ENCODE assay signal across 9 mouse cellular contexts in genomic region chr6:124262696-124263095, GRCm38 (mm10). TPM values are rescaled to one million over a fixed set of nuclear protein-coding genes. Genes with fewer than 3 reads are reported as not detected.
DNase-seq lines count a peak whose midpoint lies in the region; ATAC-seq and TF ChIP-seq lines count a peak whose summit lies in the region.
"Had no signal": no experiment of that assay in that cellular context is flagged by ENCODE, and none has a peak within 500 bp of the region (broad histone marks: within the 10 kb centered on the region; RNA-seq: fewer than 3 reads in every experiment).

No protein-coding gene starts in this region.

- H3K27ac ChIP-seq in embryonic facial prominence, embryonic 10.5 days (replicated peaks), result peak overlapping the region; percentile 19; the same call in 1 of the 2 replicates
- no peak overlapping the region for H3K27ac ChIP-seq in heart, embryonic 11.5 days (ENCODE audit: low read depth, low read length)
- no peak overlapping the region for H3K27ac ChIP-seq in kidney, postnatal 0 days
- H3K27ac ChIP-seq in liver, embryonic 12.5 days, result no peak overlapping the region
- H3K27ac ChIP-seq in neural tube, embryonic 13.5 days (replicated peaks), result no peak overlapping the region

- no peak overlapping the region for H3K4me3 ChIP-seq in embryonic facial prominence, embryonic 10.5 days
- no peak overlapping the region for H3K4me3 ChIP-seq in heart, embryonic 11.5 days (ENCODE audit: low read depth, low read length)
- no peak overlapping the region for H3K4me3 ChIP-seq in kidney, postnatal 0 days (replicated peaks; ENCODE audit: low read depth, low read length)
- no peak overlapping the region for H3K4me3 ChIP-seq in liver, embryonic 12.5 days
- H3K4me3 ChIP-seq in neural tube, embryonic 13.5 days, result no peak overlapping the region
- H3K4me3 ChIP-seq: erythroblast, embryonic 14.5 days had no signal

- peak; percentile 82 for ATAC-seq in activated CD4-positive, CD25-positive, alpha-beta regulatory T cell, adult 4 months
- ATAC-seq in heart, embryonic 11.5 days (replicated peaks; ENCODE audit: insufficient number of reproducible peaks, low FRiP score, low TSS enrichment), result 0 out of 2 replicates have a peak, but pooled peaks have one; percentile 33
- ATAC-seq in kidney, postnatal 0 days (replicated peaks; ENCODE audit: low FRiP score, low read depth), result peak; percentile 62; the same call in 1 of the 2 replicates
- peak; percentile 52; the same call in 1 of the 2 replicates for ATAC-seq in liver, embryonic 12.5 days
- peak; percentile 70; the same call in 1 of the 2 replicates for ATAC-seq in neural tube, embryonic 13.5 days (ENCODE audit: low read depth)

- WGBS in embryonic facial prominence, embryonic 10.5 days, result 6% methylated on average over 3 of the region's 3 CpGs
- WGBS in heart, embryonic 11.5 days (ENCODE audit: insufficient replicate concordance), result 2% methylated on average over 3 of the region's 3 CpGs
- 5% methylated on average over 3 of the region's 3 CpGs for WGBS in kidney, postnatal 0 days
- 0% methylated on average over 3 of the region's 3 CpGs for WGBS in liver, embryonic 12.5 days (ENCODE audit: insufficient replicate concordance)
- WGBS in neural tube, embryonic 13.5 days, result 12% methylated on average over 3 of the region's 3 CpGs

- H3K36me3 ChIP-seq in embryonic facial prominence, embryonic 10.5 days (replicated peaks), result no peaks in the 10 kb centered on the region
- no peaks in the 10 kb centered on the region for H3K36me3 ChIP-seq in heart, embryonic 11.5 days (ENCODE audit: control insufficient read depth, insufficient read depth, low read length)
- no peaks in the 10 kb centered on the region for H3K36me3 ChIP-seq in kidney, postnatal 0 days (ENCODE audit: insufficient read depth, low read length)
- no peaks in the 10 kb centered on the region for H3K36me3 ChIP-seq in liver, embryonic 12.5 days
- no peaks in the 10 kb centered on the region for H3K36me3 ChIP-seq in neural tube, embryonic 13.5 days

- no peak overlapping the region for H3K4me2 ChIP-seq in heart, embryonic 11.5 days
- no peak overlapping the region for H3K4me2 ChIP-seq in kidney, postnatal 0 days (ENCODE audit: low read length)
- H3K4me2 ChIP-seq in liver, embryonic 12.5 days, result no peak overlapping the region
- H3K4me2 ChIP-seq in neural tube, embryonic 13.5 days, result no peak overlapping the region

- peak; percentile 87 for TF ChIP-seq CTCF in kidney, postnatal 0 days (IDR thresholded peaks at IDR 0.05; ENCODE audit: low read depth)

- no peaks in the 10 kb centered on the region for H3K27me3 ChIP-seq in embryonic facial prominence, embryonic 10.5 days (replicated peaks; ENCODE audit: low read depth, poor library complexity, severe bottlenecking)
- H3K27me3 ChIP-seq in heart, embryonic 11.5 days (ENCODE audit: control insufficient read depth, insufficient read depth, low read length), result no peaks in the 10 kb centered on the region
- H3K27me3 ChIP-seq in kidney, postnatal 0 days (ENCODE audit: insufficient read depth, low read length), result no peaks in the 10 kb centered on the region
- H3K27me3 ChIP-seq in liver, embryonic 12.5 days (replicated peaks), result no peaks in the 10 kb centered on the region
- H3K27me3 ChIP-seq in neural tube, embryonic 13.5 days, result no peaks in the 10 kb centered on the region

- no peaks in the 10 kb centered on the region for H3K4me1 ChIP-seq in embryonic facial prominence, embryonic 10.5 days
- no peaks in the 10 kb centered on the region for H3K4me1 ChIP-seq in heart, embryonic 11.5 days (ENCODE audit: control insufficient read depth, insufficient read depth, low read length)
- H3K4me1 ChIP-seq in kidney, postnatal 0 days (replicated peaks; ENCODE audit: insufficient read depth, low read length), result no peaks in the 10 kb centered on the region
- H3K4me1 ChIP-seq in liver, embryonic 12.5 days, result no peaks in the 10 kb centered on the region
- H3K4me1 ChIP-seq in neural tube, embryonic 13.5 days (replicated peaks), result no peaks in the 10 kb centered on the region

- no peaks in the 10 kb centered on the region for H3K9me3 ChIP-seq in embryonic facial prominence, embryonic 10.5 days
- no peaks in the 10 kb centered on the region for H3K9me3 ChIP-seq in heart, embryonic 11.5 days (replicated peaks; ENCODE audit: control insufficient read depth, low read length)
- H3K9me3 ChIP-seq in kidney, postnatal 0 days (replicated peaks; ENCODE audit: low read length), result no peaks in the 10 kb centered on the region
- H3K9me3 ChIP-seq in liver, embryonic 12.5 days (replicated peaks), result no peaks in the 10 kb centered on the region
- no peaks in the 10 kb centered on the region for H3K9me3 ChIP-seq in neural tube, embryonic 13.5 days

- H3K9ac ChIP-seq in heart, embryonic 11.5 days (ENCODE audit: low read depth, low read length), result no peak overlapping the region
- H3K9ac ChIP-seq in kidney, postnatal 0 days (ENCODE audit: low read depth, low read length), result no peak overlapping the region
- H3K9ac ChIP-seq in liver, embryonic 12.5 days, result no peak overlapping the region
- no peak overlapping the region for H3K9ac ChIP-seq in neural tube, embryonic 13.5 days

- DNase-seq in B cell, adult 2 months, result peak; percentile 84 to 87
- peak; percentile 72 for DNase-seq in embryonic facial prominence, embryonic 10.5 days (ENCODE audit: low spot score)
- DNase-seq in kidney, postnatal 0 days (ENCODE audit: low spot score), result peak; percentile 81
- DNase-seq in testis, postnatal 14 days (ENCODE audit: low spot score), result peak; percentile 24

RNA-seq across cellular contexts. Expression of gene Vmn2r27, which starts 31.0 kb away (rescaled TPM):
- not detected for polyA plus RNA-seq in activated CD4-positive, CD25-positive, alpha-beta regulatory T cell, adult 4 months (2017; shearing (Covaris generic))
- polyA plus RNA-seq in embryonic facial prominence, embryonic 10.5 days (2016; fragmentation: Nextera tagmentation; extraction: Ambion mirVana), result not detected in 2 replicates
- polyA plus RNA-seq in heart, embryonic 11.5 days (2014; fragmentation: Nextera tagmentation; extraction: Ambion mirVana), result not detected in 2 replicates
- polyA plus RNA-seq in kidney, postnatal 0 days (2015; fragmentation: Nextera tagmentation; extraction: Ambion mirVana), result not detected in 2 replicates
- not detected in 2 replicates for polyA plus RNA-seq in liver, embryonic 12.5 days (2016; fragmentation: Nextera tagmentation; extraction: Ambion mirVana)
- polyA plus RNA-seq in neural tube, embryonic 13.5 days (2015; fragmentation: Nextera tagmentation; extraction: Ambion mirVana), result not detected in 2 replicates
- polyA plus RNA-seq: erythroblast, embryonic 14.5 days had no signal

RNA-seq across cellular contexts. Expression of gene Cd163, which starts 41.8 kb away (rescaled TPM):
- not detected for polyA plus RNA-seq in activated CD4-positive, CD25-positive, alpha-beta regulatory T cell, adult 4 months (2017; shearing (Covaris generic))
- not detected in 2 replicates for polyA plus RNA-seq in embryonic facial prominence, embryonic 10.5 days (2016; fragmentation: Nextera tagmentation; extraction: Ambion mirVana)
- not detected in 2 replicates for polyA plus RNA-seq in heart, embryonic 11.5 days (2014; fragmentation: Nextera tagmentation; extraction: Ambion mirVana)
- 0.75 and 0.88 TPM in 2 replicates for polyA plus RNA-seq in kidney, postnatal 0 days (2015; fragmentation: Nextera tagmentation; extraction: Ambion mirVana)
- polyA plus RNA-seq in liver, embryonic 12.5 days (2016; fragmentation: Nextera tagmentation; extraction: Ambion mirVana), result 0.05 and 0.06 TPM in 2 replicates
- 0.07 and 0.11 TPM in 2 replicates for polyA plus RNA-seq in neural tube, embryonic 13.5 days (2015; fragmentation: Nextera tagmentation; extraction: Ambion mirVana)
- polyA plus RNA-seq: erythroblast, embryonic 14.5 days had no signal

Comparison
In these comparisons a context has a peak if more than half of its experiments do, and no peak if none do; other contexts are left out.
1. DNase-seq: peak in every context shown above with its lines; median percentile 86 in B cell, adult 2 months; 81 in kidney, postnatal 0 days; 72 in embryonic facial prominence, embryonic 10.5 days; 24 in testis, postnatal 14 days.